Mouse (Mus musculus): ENCODE results near the gene Rasgrp4. TPM values are rescaled to one million over a fixed set of nuclear protein-coding genes. Genes with fewer than 3 reads are reported as not detected.

The Rasgrp4 gene
- total and polyA plus RNA-seq, 3 experiments, result 0.26 to 3.2 (median 1.4) TPM

- dilution Hi-C loops (cut with MboI; ENCODE audit: extremely low pct_ligation_motif_present, extremely low pct_unique_long_range_greater_than_20kb, low sequenced_read_pairs), result no loop called here
- Histone ChIP-seq H3K27me3 (replicated peaks) (peaks cover 40% of the 10 kb centered on the region), H3K4me3 (replicated peaks in 1 of 3; ENCODE audit: low read depth in 2 of 3, low read length in 2 of 3, poor library complexity in 1 of 3) (no peak overlapping the region), H3K4me1 (ENCODE audit: control insufficient read depth in 1 of 2, insufficient read depth in 2 of 2) (no peaks in the 10 kb centered on the region), H3K9ac (ENCODE audit: insufficient read depth, low read depth) (no peak overlapping the region), H3K36me3 (replicated peaks in 1 of 2; ENCODE audit: control insufficient read depth in 1 of 2, insufficient read depth in 1 of 2, low read length in 1 of 2) (no peaks in the 10 kb centered on the region), H3K4me2 (ENCODE audit: insufficient read depth, low read depth, poor library complexity, severe bottlenecking) (no peak overlapping the region), H3K9me3 (replicated peaks; ENCODE audit: low read length) (no peaks in the 10 kb centered on the region), H3K27ac (ENCODE audit: insufficient read depth, low read depth) (no peak overlapping the region), H3K79me2 (replicated peaks; ENCODE audit: control insufficient read depth, extremely low read depth, insufficient read depth, poor library complexity, severe bottlenecking) (no peaks in the 10 kb centered on the region)
- no peak for TF ChIP-seq SIN3A (IDR thresholded peaks at IDR 0.05; ENCODE audit: low read length)
- no peak for TF ChIP-seq TCF12 (IDR thresholded peaks at IDR 0.05; ENCODE audit: low read depth, low read length)
- TF ChIP-seq POLR2AphosphoS2 (IDR thresholded peaks at IDR 0.05; ENCODE audit: low read depth, low read length), result no peak
- no peak for TF ChIP-seq RAD21 (IDR thresholded peaks at IDR 0.05; ENCODE audit: low read depth, low read length)
- no peak for TF ChIP-seq GABPA (IDR thresholded peaks at IDR 0.05; ENCODE audit: insufficient replicate concordance, low read depth, low read length)
- TF ChIP-seq MXI1 (IDR thresholded peaks at IDR 0.05; ENCODE audit: low read depth, low read length), result no peak
- no peak for TF ChIP-seq MEF2A (IDR thresholded peaks at IDR 0.05; ENCODE audit: borderline replicate concordance, low read depth, low read length)
- TF ChIP-seq UBTF (IDR thresholded peaks at IDR 0.05; ENCODE audit: low read depth, low read length), result no peak
- no peak for TF ChIP-seq MYC (IDR thresholded peaks at IDR 0.05; ENCODE audit: low read depth, low read length)
- TF ChIP-seq ZNF384 (IDR thresholded peaks at IDR 0.05; ENCODE audit: low read depth, low read length), result no peak
- no peak for TF ChIP-seq IRF4 (IDR thresholded peaks at IDR 0.05; ENCODE audit: low read depth, low read length)
- TF ChIP-seq POLR2A (IDR thresholded peaks at IDR 0.05; ENCODE audit: low read depth, low read length), result no peak
- no peak for TF ChIP-seq ZC3H11A (IDR thresholded peaks at IDR 0.05; ENCODE audit: low read depth, low read length)
- no peak for TF ChIP-seq TBP (conservative IDR thresholded peaks at IDR 0.05; ENCODE audit: low read depth, low read length)
- TF ChIP-seq JUN (IDR thresholded peaks at IDR 0.05; ENCODE audit: insufficient read depth, low read depth, low read length), result no peak
- no peak for TF ChIP-seq ZMIZ1 (IDR thresholded peaks at IDR 0.05; ENCODE audit: low read depth, low read length)
- no peak for TF ChIP-seq CHD1 (IDR thresholded peaks at IDR 0.05; ENCODE audit: low read depth, low read length)
- no peak for TF ChIP-seq MAZ (IDR thresholded peaks at IDR 0.05; ENCODE audit: low read depth, low read length)
- TF ChIP-seq BHLHE40 (IDR thresholded peaks at IDR 0.05; ENCODE audit: low read depth, low read length), result no peak
- TF ChIP-seq USF1 (IDR thresholded peaks at IDR 0.05; ENCODE audit: low read depth, low read length), result no peak
- in situ Hi-C loops (cut with MboI; ENCODE audit: low pct_ligation_motif_present, low pct_unique_long_range_greater_than_20kb, low sequenced_read_pairs), result no loop called here
- no peak for DNase-seq (ENCODE audit: extremely low read depth)
Measured at GRCm38 (mm10) chr7:29085981-29086380, 48.7 kb upstream of the Rasgrp4 start.

- Histone ChIP-seq H3K79me2 (replicated peaks; ENCODE audit: control insufficient read depth, extremely low read depth, insufficient read depth, poor library complexity, severe bottlenecking) (no peaks in the 10 kb centered on the region), H3K9ac (ENCODE audit: insufficient read depth, low read depth) (no peak overlapping the region), H3K4me3 (replicated peaks in 1 of 3; ENCODE audit: low read depth in 2 of 3, low read length in 2 of 3, poor library complexity in 1 of 3) (no peak overlapping the region), H3K4me1 (ENCODE audit: control insufficient read depth in 1 of 2, insufficient read depth in 2 of 2) (no peaks in the 10 kb centered on the region), H3K27ac (ENCODE audit: insufficient read depth, low read depth) (no peak overlapping the region), H3K9me3 (replicated peaks; ENCODE audit: low read length) (no peaks in the 10 kb centered on the region), H3K36me3 (replicated peaks in 1 of 2; ENCODE audit: control insufficient read depth in 1 of 2, insufficient read depth in 1 of 2, low read length in 1 of 2) (no peaks in the 10 kb centered on the region), H3K27me3 (replicated peaks) (peaks cover 44% of the 10 kb centered on the region), H3K4me2 (ENCODE audit: insufficient read depth, low read depth, poor library complexity, severe bottlenecking) (no peak overlapping the region)
- dilution Hi-C loops (cut with MboI; ENCODE audit: extremely low pct_ligation_motif_present, extremely low pct_unique_long_range_greater_than_20kb, low sequenced_read_pairs), result no loop called here
- in situ Hi-C loops (cut with MboI; ENCODE audit: low pct_ligation_motif_present, low pct_unique_long_range_greater_than_20kb, low sequenced_read_pairs), result no loop called here
- TF ChIP-seq NELFE (IDR thresholded peaks at IDR 0.05; ENCODE audit: low read depth, low read length), result no peak
- TF ChIP-seq CHD1 (IDR thresholded peaks at IDR 0.05; ENCODE audit: low read depth, low read length), result no peak
- TF ChIP-seq MXI1 (IDR thresholded peaks at IDR 0.05; ENCODE audit: low read depth, low read length), result no peak
- no peak for TF ChIP-seq TCF12 (IDR thresholded peaks at IDR 0.05; ENCODE audit: low read depth, low read length)
- TF ChIP-seq RAD21 (IDR thresholded peaks at IDR 0.05; ENCODE audit: low read depth, low read length), result no peak
- no peak for TF ChIP-seq SMC3 (IDR thresholded peaks at IDR 0.05; ENCODE audit: low read depth, low read length)
- TF ChIP-seq ETS1 (conservative IDR thresholded peaks at IDR 0.05; ENCODE audit: low read depth, low read length), result no peak
- no peak for TF ChIP-seq PAX5 (IDR thresholded peaks at IDR 0.05; ENCODE audit: low read length)
- no peak for TF ChIP-seq POLR2A (IDR thresholded peaks at IDR 0.05; ENCODE audit: low read depth, low read length)
- no peak for TF ChIP-seq ZKSCAN1 (IDR thresholded peaks at IDR 0.05; ENCODE audit: borderline replicate concordance, low read depth, low read length)
- DNase-seq (ENCODE audit: extremely low read depth), result no peak
Measured at GRCm38 (mm10) chr7:29086902-29087301, 47.7 kb upstream of the Rasgrp4 start.
